Mouse (Mus musculus) c-Kit-positive CD71-negative TER-119-negative erythroid progenitor cells, embryonic 14.5 days (primary cell): Measurements from ENCODE around the gene Fli1.

Source experiments
- DNase-seq: peaks from one replicate; pipeline ENCODE4 v3.0.0-alpha.2; 2013; ENCODE audit warnings: low read depth

The Fli1 gene

DNA sequence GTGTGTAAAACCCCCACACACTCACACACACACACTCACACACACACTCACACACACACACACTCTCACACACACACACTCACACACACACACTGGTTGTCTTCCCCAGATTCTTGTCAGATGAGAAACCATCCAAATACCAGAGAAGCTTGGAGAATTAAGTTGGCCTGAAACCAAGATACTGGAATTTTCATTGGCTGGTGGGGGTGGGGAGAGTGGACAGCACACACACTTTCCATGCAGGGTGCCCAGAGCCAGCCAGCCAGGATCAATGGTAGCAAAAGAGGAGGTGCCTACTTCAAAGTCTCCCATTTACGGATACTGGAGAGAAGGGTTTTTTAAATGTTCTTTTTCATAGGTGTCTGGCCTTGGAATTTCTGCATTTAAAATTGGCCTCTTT lies 74.3 kb downstream of the Fli1 start:
- DNase-seq: no peak

DNA sequence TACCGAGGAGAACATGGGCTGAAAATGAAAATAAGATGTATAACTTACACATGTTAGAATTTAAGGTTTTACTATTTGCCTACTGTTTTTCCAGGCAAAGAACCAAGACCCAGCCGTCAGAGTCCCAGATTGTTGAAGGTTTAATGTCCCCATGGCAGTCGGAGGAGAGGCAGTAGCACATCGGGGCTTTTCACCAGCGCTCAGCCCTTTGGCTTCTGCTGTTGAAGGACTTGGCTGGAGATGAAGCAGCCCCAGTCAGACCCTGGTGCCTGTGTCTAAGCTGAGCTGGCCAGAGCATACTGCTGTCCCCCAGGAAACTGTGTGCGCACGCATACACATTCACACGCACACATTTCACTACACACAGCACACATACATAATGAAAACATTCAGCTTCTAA lies 75.2 kb downstream of the Fli1 start:
- no peak for DNase-seq

DNA sequence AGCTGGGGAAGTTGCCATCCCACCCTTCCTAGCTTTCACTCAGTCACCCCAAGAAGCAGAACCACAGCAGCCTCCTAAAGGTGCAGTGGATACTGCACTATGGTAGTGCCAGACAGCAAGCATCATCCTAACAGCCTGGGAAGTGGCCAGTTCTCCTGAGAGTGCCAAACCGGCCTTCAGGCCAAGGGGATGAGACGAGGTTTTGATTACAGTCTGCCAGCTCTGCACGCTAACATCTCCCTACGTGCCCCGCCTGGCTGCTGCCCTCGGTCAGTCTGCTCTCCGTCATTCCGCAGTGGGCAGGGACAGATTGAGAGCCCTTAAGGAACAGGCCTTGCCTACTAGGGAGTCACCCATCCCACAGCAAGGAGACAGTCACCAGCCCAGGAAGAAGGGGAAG lies 75.8 kb downstream of the Fli1 start:
- no peak for DNase-seq

DNA sequence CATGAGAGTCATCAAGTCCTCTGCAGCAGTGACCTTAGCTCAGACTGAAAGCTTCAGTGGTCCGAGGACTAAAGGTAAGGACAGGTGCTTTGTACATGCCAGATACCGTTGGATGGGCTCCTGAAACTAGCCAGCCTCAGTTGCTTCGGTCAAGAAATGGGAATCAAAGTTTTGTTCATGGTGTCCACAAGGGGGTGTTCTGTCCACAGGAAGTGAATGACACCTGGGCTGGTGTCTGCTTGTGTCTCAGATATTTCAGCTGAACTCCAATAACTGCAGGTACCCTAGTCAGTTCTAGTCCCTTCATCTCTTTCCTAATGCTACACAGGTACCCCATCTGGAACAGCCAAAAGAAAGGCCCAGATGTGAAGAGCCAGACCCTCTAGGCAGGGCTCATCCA lies 86.0 kb downstream of the Fli1 start:
- no peak for DNase-seq

DNA sequence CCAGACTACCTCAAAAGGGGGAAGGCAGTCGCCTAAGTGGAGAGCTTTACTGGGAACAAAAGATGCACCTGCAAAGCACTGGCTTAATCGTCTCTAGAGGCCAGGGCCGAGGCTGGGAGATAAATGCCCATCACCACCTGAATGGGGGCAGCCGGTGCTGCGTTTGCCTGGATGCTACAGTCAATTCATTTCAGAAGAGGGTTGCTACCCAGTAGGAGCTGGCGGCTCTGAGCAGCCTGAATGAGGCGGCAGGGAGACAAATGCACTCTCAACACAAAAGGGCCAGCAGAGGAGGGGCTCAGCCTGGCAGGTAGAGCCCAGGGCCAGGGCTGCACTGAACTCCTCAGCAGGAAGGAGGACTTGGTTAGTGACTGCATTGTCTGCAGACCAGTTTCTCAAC lies 92.5 kb downstream of the Fli1 start:
- no peak for DNase-seq

DNA sequence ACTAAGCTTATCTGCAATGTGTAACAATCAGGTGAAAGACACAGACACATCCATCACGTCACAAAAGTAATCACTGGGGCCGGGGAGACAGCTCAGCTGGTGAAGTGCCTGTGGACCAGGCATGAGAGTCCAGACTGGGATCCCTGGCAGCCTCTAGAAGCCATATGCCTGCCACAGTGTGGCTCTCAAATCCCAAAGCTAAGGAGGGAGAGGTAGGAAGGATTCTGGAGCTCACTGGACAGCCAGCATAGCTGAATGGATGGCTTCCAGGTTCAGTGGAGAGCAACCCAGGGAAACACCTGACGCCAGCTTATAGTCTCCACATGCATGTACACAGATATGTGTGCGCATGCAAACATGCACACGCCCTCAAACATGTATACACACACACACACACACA lies 93.9 kb downstream of the Fli1 start:
- DNase-seq: no peak

DNA sequence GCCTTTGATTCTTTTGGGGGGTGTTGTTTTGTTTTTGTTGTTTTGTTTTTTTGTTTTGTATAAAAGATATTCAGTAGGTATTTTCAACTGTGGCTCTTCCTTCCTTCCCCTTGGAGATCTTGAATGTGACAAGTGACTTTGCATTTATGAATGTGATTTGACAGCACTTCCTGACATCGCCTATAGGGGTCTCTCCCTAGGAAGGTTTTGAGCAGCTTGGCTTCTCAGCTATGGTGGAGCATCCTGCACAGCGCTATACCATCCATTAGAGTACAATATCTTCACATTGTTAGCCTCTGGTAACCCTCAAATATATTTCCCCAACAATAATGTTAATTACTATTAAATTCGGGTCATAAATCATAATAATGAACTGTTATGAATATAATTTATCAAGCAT lies 96.9 kb downstream of the Fli1 start:
- DNase-seq: peak; percentile 39

DNA sequence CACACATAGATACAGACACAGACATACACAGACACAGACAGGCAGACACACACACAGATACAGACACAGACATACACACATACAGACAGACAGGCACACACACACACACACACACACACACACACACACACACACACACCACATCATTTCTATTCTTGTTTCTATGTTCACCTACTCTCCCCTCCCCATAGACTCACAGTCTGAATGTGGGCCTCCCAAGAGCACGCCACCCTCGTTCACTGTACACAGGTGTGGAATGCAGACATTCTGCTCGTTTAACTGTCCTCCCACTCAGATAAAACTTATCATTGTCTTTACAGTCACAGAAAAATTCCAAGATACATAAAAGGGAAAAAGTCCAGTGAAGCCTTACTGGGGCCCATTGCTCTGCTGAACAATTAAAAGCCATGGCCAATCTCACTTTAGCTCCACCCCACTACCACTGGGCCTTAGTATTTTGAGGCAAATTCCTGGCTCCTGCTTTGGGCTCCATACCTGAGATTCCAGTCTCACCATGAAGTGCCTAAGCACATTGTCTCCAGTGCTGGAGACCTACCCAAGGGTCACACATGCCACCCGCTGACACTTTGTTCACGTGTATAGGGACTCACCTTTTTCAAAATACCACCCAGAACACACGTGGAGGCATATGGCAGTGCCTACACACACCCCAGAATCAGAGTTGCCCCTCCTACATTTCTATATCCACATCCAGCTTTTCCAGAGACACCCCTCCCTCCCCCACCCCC lies 98.0 kb downstream of the Fli1 start:
- no peak for DNase-seq

DNA sequence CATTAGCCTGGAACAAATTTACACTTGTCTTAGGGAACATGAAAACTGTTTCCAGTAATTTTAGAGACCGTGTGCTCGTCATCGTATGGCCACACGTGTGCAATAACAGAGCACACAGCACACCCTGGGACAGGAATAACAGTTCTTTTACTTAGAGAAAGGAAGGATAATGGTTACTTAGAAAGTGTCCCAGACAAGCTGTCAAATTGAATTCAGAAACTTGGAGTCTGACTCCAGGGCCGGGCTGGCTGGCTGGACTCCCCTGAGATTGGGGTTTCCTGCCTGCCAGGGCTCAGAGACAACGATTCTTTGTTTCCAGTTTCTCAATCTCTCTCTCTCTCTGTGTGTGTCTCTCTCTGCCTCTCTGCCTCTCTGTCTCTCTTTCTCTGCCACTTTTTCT lies 98.8 kb downstream of the Fli1 start:
- no peak for DNase-seq

DNA sequence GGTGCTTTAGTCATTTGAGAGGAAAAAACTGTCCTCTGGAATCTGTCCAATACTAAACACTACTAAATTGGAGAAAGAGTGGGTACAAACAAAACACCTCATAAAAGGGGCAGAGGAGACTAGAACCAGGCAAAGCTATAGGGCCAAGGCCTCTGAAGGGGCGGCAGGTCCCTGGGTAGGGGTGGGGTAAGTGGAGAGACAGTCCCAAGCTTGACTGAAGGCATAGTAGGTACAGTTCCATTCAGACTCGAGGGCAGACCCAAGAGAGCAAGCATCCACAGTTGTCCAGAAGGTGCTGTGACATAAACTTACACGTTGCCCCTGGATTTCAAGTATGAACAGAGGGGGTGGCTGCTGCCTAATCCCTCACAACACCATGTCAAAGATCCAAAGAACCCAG lies 99.5 kb downstream of the Fli1 start:
- no peak for DNase-seq

DNA sequence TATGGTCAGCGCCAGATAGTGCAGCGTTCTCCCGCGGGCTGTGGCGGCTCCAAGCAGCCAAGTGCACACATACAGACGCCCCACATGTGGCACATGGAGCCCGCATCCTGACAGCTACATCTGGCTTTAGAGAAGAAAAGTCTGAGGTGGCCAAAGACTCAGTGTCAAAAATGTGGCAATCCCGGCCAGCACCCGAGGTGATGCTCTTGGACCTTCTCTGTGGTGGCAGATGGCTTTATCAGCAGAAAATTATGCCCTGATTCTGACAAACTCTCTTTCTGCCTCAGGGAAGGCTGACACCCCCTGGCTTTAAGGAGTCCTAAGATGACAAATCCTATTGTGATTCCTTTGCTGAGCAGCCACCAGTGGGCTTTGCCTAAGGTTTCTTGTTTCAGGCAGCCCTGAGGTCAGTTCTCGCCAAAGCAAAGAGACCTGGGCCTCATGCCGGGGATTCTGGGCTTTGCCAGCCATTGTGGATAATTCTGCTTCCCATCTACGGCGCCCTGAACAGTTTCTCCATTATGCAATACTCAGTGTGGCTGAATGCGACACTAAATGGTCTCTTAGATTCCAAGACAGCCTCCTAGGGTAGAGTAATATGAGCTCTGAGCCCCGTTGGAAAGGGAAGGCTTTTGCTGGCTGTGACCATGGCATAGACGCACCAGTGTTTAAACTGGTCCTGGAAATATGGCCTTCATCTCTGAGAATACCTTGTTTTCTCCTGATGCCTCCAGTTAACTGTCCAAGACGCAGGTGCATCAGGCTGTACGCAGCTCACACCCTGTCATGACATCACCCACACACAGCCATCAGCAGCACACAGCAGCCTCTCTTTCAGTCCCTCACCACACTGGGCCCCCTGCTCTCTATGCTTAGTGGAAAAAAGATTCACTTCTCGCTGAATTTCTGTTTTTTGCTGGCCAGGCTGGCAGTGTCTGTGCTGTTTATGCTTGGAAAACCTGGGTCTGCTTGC lies 108.1 kb downstream of the Fli1 start:
- no peak for DNase-seq

DNA sequence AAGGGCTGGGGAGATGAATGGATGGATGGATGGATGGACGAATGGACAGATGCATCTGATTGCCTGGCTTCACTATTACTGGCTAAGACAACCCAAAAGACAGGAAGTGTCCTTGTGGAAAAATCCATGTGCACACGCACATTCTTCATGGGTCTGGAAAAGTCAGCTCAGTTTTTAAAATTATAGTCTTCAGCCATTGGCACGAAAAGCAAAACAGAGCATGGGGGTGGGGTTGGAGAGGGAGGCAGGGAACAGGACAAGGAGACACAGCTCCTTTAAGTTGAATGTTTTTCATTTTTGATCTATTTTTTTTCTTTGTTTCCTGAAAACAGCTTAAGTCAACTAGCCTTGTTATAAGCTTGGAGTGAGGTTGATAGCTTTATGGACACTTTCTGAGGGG lies 111.6 kb downstream of the Fli1 start:
- DNase-seq: no peak

DNA sequence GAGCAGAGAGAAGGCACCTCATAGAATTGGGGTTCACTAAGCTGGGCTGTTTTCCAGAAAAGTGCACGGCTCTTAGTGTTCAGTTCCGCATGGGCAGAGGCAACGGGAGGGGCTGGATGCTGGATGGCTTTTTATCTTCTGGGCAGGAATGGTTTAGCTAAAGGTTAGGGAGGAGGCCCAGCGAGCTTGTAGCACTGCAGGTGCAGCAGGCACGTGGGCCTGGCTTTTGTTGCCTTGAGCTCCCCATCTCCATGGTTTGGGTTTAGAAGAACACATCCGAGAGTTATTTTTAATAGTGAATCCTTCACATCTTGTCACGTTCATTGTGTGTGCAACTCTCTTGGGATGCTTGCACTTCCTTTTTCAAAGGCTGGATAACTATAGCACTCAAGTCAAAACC lies 117.3 kb downstream of the Fli1 start:
- no peak for DNase-seq

DNA sequence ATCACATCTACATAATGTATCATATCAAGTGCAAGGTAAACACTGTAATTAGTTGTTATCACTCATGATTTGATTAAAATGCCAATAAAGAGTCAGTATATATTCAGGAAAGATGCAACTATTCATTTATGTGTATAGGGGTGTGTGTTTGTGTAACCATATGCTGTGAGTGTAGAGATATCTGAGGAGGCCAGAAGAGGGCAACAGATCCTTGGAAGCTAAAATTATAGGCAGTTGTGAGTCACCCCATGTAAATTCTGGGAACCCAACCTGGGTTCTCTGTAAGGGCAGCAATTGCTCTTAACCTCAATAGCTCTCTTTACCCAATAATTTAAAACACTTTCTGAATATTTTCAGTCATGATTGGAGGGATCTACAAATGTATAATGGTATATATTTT lies 122.0 kb downstream of the Fli1 start:
- no peak for DNase-seq

DNA sequence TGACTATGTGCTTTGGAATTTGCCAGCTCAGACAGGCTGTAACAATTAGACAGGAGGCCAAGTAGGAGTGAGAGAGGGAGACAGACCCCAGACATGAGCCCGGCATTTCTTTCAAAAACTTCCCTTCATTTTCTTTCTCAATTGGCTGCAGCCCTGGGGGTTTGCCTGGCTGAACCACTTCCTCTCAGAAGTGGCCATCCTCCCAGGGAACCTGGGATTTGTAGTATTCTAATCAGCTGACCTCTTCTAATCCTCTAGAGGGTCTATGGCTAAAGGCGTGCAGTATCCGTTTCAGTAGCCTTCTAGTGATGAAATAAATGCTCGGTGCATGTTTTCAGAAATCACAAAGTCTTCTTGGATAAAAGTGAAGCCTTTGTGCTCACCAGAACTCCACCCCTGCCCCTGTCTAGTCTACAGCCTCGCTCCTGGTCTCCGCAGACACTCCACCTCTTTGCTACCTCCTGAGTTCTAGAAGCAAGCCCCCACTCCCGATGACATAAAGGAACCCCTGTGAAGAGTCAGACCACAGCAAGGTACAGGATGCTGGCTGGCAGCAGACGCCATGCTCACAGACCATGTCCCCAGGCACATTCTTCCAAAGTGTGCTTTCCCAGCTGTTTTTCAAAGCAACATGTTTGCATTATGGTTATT lies 125.1 kb downstream of the Fli1 start:
- DNase-seq: no peak

DNA sequence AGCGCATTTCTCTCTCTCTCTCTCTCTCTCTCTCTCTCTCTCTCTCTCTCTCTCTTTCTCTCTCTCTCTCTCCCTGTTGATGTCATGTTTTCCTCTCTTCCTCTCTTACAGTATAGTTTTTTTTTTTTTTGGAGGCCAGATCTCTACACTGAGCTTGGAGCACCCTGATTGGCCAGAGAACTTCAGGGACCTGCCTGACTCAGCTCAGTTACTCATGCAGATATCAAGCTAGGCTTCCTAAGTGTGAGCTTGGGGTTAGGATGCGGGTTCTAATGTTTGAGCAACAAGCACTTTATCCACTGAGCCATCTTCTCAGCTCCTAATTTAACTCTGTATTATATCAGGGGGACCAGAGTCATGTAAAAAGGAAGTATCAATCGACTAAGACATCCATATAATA lies 126.7 kb downstream of the Fli1 start:
- no peak for DNase-seq

DNA sequence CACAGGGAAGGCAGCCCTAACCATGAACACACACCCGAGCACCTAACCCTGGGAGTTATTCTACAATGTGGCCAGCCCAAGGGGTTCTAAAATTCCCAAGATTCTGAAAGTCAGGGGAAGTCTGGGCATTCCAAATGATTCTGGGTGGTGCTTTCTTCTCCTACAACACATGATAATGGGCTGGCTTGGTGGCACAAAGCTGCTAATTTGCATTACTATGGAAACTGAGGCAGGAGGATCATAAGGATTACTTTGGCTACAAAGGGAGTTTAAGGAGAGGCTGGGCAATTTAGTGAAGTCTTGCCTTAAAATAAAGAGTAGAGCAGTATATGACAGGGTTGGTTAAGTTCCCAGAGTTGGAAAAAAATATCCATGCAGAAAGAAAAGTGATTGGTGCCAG lies 127.7 kb downstream of the Fli1 start:
- no peak for DNase-seq

DNA sequence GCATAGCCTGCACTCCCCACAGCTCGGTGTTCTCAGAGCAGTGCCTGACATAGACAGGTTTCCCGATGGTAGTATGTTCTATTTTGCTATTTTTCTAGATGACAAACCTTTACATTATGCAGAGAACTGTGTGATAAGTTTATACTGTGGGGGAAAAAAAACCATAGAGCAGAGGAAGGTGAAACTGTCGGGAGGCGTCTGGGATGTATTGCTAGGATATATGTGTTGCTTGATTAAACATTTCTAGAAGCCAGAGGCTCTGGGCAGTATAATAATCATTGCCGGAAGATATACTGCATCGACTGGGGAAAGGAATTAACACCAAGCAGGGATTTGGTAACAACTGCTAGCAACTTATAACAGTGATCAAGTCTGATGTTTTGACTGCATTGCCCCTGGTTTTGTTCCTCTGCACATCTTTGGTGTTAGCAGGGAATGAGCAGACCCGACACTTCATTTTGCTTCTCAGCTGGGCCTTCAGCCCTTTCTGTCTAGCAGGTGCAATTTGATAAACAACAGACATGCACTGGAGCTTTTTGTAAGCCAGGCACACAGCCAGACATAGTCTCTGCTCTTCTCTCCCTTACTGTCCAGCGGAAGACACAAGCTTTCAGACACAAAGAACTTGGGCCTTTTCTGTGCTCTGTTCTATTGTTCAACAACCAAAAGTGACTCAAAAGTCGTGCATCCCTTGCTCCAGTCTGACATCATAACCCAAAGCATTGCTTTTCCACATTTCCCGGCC lies 129.7 kb downstream of the Fli1 start:
- no peak for DNase-seq

DNA sequence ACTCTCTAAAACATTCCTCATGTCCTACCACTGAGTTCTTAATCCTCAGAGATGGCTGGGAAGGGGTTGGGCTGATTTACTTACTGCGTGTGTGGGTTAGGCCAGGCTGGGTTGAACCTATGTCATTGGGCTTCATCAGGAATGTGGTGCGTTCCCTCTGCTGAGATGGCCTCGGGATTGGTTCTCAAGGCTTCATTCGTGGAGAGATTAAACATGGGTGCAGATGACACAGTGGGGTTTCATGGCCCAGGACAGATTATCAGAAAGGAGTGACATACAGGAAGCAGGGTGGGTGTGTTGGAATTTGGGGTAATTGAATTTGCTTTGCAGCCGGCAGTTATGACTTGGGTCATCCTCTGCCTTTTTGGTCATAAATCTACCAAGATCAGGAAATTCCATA lies 131.2 kb downstream of the Fli1 start:
- no peak for DNase-seq

DNA sequence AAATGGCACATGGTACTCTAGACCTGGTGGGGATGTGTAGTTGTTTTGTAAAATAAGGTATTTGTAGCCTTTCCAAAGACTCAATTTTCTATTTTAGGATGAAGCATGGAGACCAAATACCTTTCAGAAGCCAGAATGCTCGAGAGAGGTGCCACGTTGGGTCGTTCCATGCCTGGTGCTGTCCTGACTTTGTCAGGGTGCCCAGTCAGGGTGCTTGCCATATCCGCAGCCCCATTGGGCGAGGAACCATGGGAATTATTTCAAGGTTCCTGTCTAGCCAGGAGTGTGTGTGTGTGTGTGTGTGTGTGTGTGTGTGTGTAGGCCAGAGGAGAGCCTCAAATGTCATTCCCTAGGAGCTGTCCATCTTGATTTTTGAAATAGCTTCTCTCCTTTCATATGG lies 132.0 kb downstream of the Fli1 start:
- no peak for DNase-seq

DNA sequence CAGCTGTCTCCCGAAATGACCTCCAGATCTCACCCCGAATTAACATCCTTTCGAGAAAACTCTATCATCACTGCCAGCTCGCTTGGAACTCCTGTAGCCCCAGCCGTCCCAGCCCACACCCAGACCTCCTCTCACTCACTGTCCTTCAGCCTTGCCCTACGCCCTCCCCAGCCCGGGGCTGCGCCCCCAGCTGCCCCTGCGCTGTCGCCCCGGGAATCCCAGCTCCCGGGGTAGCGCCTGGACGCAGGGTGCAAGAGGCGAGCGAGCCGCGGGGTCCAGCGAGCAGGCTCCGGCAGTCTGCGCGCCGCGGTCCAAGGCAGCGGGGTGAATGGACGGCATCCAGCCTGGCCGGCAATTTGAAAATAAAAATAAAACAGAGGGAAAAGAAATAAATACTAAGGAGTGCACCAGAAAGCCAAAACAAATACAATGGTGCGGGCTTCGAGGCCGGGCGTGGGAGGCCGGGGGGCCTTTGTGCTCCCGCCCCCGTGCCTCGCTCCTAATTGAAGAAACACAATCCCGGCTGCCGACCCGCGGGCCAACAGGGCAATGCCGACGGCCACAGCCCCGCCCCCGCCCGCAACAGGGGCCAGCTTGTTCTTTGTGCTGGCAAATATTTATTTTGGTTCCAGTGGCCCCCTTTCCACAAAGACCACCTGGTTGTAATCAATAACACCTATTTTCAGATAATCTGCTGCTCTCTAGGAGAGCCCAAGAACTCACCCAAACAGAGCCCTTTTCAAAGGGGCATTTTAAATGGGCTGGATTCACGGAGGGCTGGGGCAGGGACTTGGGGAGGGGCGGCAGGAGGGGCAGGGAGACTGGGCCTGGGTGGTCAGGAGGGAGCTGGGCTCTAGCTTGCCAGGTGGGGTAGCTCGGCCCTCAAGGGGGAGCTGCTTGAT lies 133.3 kb downstream of the Fli1 start:
- DNase-seq: no peak
